Mouse (Mus musculus): ENCODE data around the gene Prmt3. TPM values are rescaled to one million over a fixed set of nuclear protein-coding genes. Genes with fewer than 3 reads are reported as not detected.

Gene Prmt3
- polyA plus RNA-seq, 1 experiment = 14.6 TPM

- TF ChIP-seq CTCF (IDR thresholded peaks at IDR 0.05; ENCODE audit: control insufficient read depth, insufficient read depth, low read length) (no peak), POLR2A (IDR thresholded peaks at IDR 0.05; ENCODE audit: borderline replicate concordance, control insufficient read depth, low read depth, low read length) (no peak)
- 62% methylated on average over 3 of the region's 3 CpGs for WGBS
- Histone ChIP-seq H3K4me3 (replicated peaks; ENCODE audit: control insufficient read depth, low read depth, low read length) (no peak overlapping the region), H3K4me1 (ENCODE audit: control insufficient read depth, insufficient read depth, low read length) (no peaks in the 10 kb centered on the region), H3K27ac (ENCODE audit: control insufficient read depth, insufficient read depth, low read depth, low read length, poor library complexity) (no peak overlapping the region)
Measured at GRCm38 (mm10) chr7:49805618-49806017, 27.5 kb downstream of the Prmt3 start.

- H3K4me1 ChIP-seq (ENCODE audit: control insufficient read depth, insufficient read depth, low read length) = no peaks in the 10 kb centered on the region
- 63% methylated on average over 9 of the region's 9 CpGs for WGBS
- no peak overlapping the region for H3K27ac ChIP-seq (ENCODE audit: control insufficient read depth, insufficient read depth, low read depth, low read length, poor library complexity)
- no peak overlapping the region for H3K4me3 ChIP-seq (replicated peaks; ENCODE audit: control insufficient read depth, low read depth, low read length)
- TF ChIP-seq POLR2A (IDR thresholded peaks at IDR 0.05; ENCODE audit: borderline replicate concordance, control insufficient read depth, low read depth, low read length) = no peak
- no peak for TF ChIP-seq CTCF (IDR thresholded peaks at IDR 0.05; ENCODE audit: control insufficient read depth, insufficient read depth, low read length)
Measured at GRCm38 (mm10) chr7:49807093-49807682, 29.0 kb downstream of the Prmt3 start.

- H3K4me1 ChIP-seq (ENCODE audit: control insufficient read depth, insufficient read depth, low read length) = no peaks in the 10 kb centered on the region
Measured at GRCm38 (mm10) chr7:49807846-49808622, 29.9 kb downstream of the Prmt3 start.

GRCm38 (mm10) chr7:49809100-49809499 lies 31.0 kb downstream of the Prmt3 start:
- no peak for TF ChIP-seq CTCF (IDR thresholded peaks at IDR 0.05; ENCODE audit: control insufficient read depth, insufficient read depth, low read length)
- TF ChIP-seq POLR2A (IDR thresholded peaks at IDR 0.05; ENCODE audit: borderline replicate concordance, control insufficient read depth, low read depth, low read length) = no peak
- no peaks in the 10 kb centered on the region for H3K4me1 ChIP-seq (ENCODE audit: control insufficient read depth, insufficient read depth, low read length)
- H3K27ac ChIP-seq (ENCODE audit: control insufficient read depth, insufficient read depth, low read depth, low read length, poor library complexity) = no peak overlapping the region
- no peak overlapping the region for H3K4me3 ChIP-seq (replicated peaks; ENCODE audit: control insufficient read depth, low read depth, low read length)
- WGBS = 90% methylated on average over 6 of the region's 6 CpGs

More at GRCm38 (mm10) chr7:49807846-49808622, 29.9 kb downstream of the Prmt3 start:
- no peak overlapping the region for H3K27ac ChIP-seq (ENCODE audit: control insufficient read depth, insufficient read depth, low read depth, low read length, poor library complexity)
- H3K4me3 ChIP-seq (replicated peaks; ENCODE audit: control insufficient read depth, low read depth, low read length) = no peak overlapping the region
- WGBS = 92% methylated on average over 17 of the region's 17 CpGs
- TF ChIP-seq POLR2A (IDR thresholded peaks at IDR 0.05; ENCODE audit: borderline replicate concordance, control insufficient read depth, low read depth, low read length) = no peak
- TF ChIP-seq CTCF (IDR thresholded peaks at IDR 0.05; ENCODE audit: control insufficient read depth, insufficient read depth, low read length) = no peak

- 77% methylated on average over 3 of the region's 3 CpGs for WGBS
- H3K4me1 ChIP-seq (ENCODE audit: control insufficient read depth, insufficient read depth, low read length) = no peaks in the 10 kb centered on the region
- TF ChIP-seq CTCF (IDR thresholded peaks at IDR 0.05; ENCODE audit: control insufficient read depth, insufficient read depth, low read length) (no peak), POLR2A (IDR thresholded peaks at IDR 0.05; ENCODE audit: borderline replicate concordance, control insufficient read depth, low read depth, low read length) (no peak)
- no peak overlapping the region for H3K27ac ChIP-seq (ENCODE audit: control insufficient read depth, insufficient read depth, low read depth, low read length, poor library complexity)
- H3K4me3 ChIP-seq (replicated peaks; ENCODE audit: control insufficient read depth, low read depth, low read length) = no peak overlapping the region
Measured at GRCm38 (mm10) chr7:49809562-49809961, 31.4 kb downstream of the Prmt3 start.

GRCm38 (mm10) chr7:49811346-49811745 lies 33.2 kb downstream of the Prmt3 start:
- WGBS = 50% methylated on average over 4 of the region's 4 CpGs
- no peaks in the 10 kb centered on the region for H3K4me1 ChIP-seq (ENCODE audit: control insufficient read depth, insufficient read depth, low read length)
- H3K27ac ChIP-seq (ENCODE audit: control insufficient read depth, insufficient read depth, low read depth, low read length, poor library complexity) = no peak overlapping the region
- no peak overlapping the region for H3K4me3 ChIP-seq (replicated peaks; ENCODE audit: control insufficient read depth, low read depth, low read length)
- no peak for TF ChIP-seq CTCF (IDR thresholded peaks at IDR 0.05; ENCODE audit: control insufficient read depth, insufficient read depth, low read length)
- no peak for TF ChIP-seq POLR2A (IDR thresholded peaks at IDR 0.05; ENCODE audit: borderline replicate concordance, control insufficient read depth, low read depth, low read length)

GRCm38 (mm10) chr7:49819393-49819792 lies 41.2 kb downstream of the Prmt3 start:
- TF ChIP-seq CTCF (IDR thresholded peaks at IDR 0.05; ENCODE audit: control insufficient read depth, insufficient read depth, low read length) (no peak), POLR2A (IDR thresholded peaks at IDR 0.05; ENCODE audit: borderline replicate concordance, control insufficient read depth, low read depth, low read length) (no peak)
- Histone ChIP-seq H3K4me1 (ENCODE audit: control insufficient read depth, insufficient read depth, low read length) (no peaks in the 10 kb centered on the region), H3K27ac (ENCODE audit: control insufficient read depth, insufficient read depth, low read depth, low read length, poor library complexity) (no peak overlapping the region), H3K4me3 (replicated peaks; ENCODE audit: control insufficient read depth, low read depth, low read length) (no peak overlapping the region)
- WGBS = 78% methylated on average over 4 of the region's 4 CpGs

GRCm38 (mm10) chr7:49821370-49821769 lies 43.2 kb downstream of the Prmt3 start:
- no peak for TF ChIP-seq CTCF (IDR thresholded peaks at IDR 0.05; ENCODE audit: control insufficient read depth, insufficient read depth, low read length)
- TF ChIP-seq POLR2A (IDR thresholded peaks at IDR 0.05; ENCODE audit: borderline replicate concordance, control insufficient read depth, low read depth, low read length) = no peak
- H3K4me1 ChIP-seq (ENCODE audit: control insufficient read depth, insufficient read depth, low read length) = no peaks in the 10 kb centered on the region
- no peak overlapping the region for H3K4me3 ChIP-seq (replicated peaks; ENCODE audit: control insufficient read depth, low read depth, low read length)
- 65% methylated on average over 1 of the region's 1 CpGs for WGBS
- H3K27ac ChIP-seq (ENCODE audit: control insufficient read depth, insufficient read depth, low read depth, low read length, poor library complexity) = no peak overlapping the region

Data from bone marrow, adult 2 months (tissue).